Mouse (Mus musculus) forebrain, embryonic 10.5 days (tissue): ENCODE data around the gene Ptprm. TPM values are rescaled to one million over a fixed set of nuclear protein-coding genes. Genes with fewer than 3 reads are reported as not detected.
A peak's percentile ranks its signal among the peaks of the same experiment; 100 is the strongest.

Experiments
- DNase-seq: peaks from one replicate; pipeline ENCODE4 v3.0.0-alpha.2; 2017; ENCODE audit warnings: low spot score; ENCODE audit errors: extremely low spot score
- H3K27ac ChIP-seq: fragments of 300-500 bp; sonication (generic); 2 replicates; pipeline ENCODE4 v1.5.1; 2016; ENCODE audit warnings: mild to moderate bottlenecking
- H3K27me3 ChIP-seq: fragments of 300-500 bp; sonication (generic); 2 replicates; pipeline ENCODE4 v1.6.1; 2016; ENCODE audit warnings: mild to moderate bottlenecking; ENCODE audit not compliant: poor library complexity, severe bottlenecking
- H3K36me3 ChIP-seq: fragments of 300-500 bp; sonication (generic); replicated peaks from 2 replicates; pipeline ENCODE4 v1.6.1; 2016; ENCODE audit warnings: mild to moderate bottlenecking, moderate library complexity
- H3K4me1 ChIP-seq: fragments of 300-500 bp; sonication (generic); 2 replicates; pipeline ENCODE4 v1.6.1; 2016
- H3K4me3 ChIP-seq: fragments of 300-500 bp; sonication (generic); 2 replicates; pipeline ENCODE4 v1.5.1; 2016; ENCODE audit warnings: mild to moderate bottlenecking, moderate library complexity
- H3K9me3 ChIP-seq: fragments of 300-500 bp; sonication (generic); 2 replicates; pipeline ENCODE4 v1.6.1; 2016; ENCODE audit warnings: mild to moderate bottlenecking, moderate library complexity
- WGBS: fragments of 180-500 bp; shearing (Covaris S2); methylation state at CpG from one replicate; pipeline ENCODE4 v1.1.7; 2016; 5-methylcytosine and 5-hydroxymethylcytosine counted together
- polyA plus RNA-seq: library from polyadenylated mRNA; unstranded; fragments of >200 nt; fragmentation: Nextera tagmentation; extraction: Ambion mirVana; gene quantifications from 2 replicates; pipeline ENCODE4 v1.2.1, GENCODE M21; 2016

The Ptprm gene
- polyA plus RNA-seq, 1 experiment from 2014 or later: 8.4 TPM

DNA sequence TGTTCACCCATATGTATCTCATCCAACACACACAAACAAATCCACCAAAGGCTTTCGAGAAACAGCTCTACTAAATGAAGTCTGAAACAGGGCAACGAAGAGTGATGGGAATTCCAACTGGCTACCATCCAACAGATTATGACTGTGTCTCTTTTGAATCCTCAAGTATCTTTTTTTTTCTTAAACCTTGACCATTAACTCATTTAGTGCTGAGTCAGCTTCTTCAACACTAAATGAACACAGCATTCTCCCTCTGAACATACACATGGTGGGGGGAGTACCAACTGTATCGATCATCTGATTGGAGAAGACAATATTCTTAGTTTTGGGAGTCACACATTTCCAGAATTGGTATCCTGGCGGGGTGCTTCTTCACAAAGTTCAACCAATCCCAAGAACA, 52.2 kb downstream of the Ptprm start:
- Histone ChIP-seq H3K9me3 (peaks cover under 1% of the 10 kb centered on the region; the same call in 1 of the 2 replicates), H3K27ac (no peak overlapping the region), H3K4me3 (no peak overlapping the region), H3K36me3 (no peaks in the 10 kb centered on the region), H3K4me1 (peaks cover 51% of the 10 kb centered on the region), H3K27me3 (peaks cover 43% of the 10 kb centered on the region)
- no peak for DNase-seq
- 93% methylated on average over 4 of the region's 4 CpGs for WGBS

DNA sequence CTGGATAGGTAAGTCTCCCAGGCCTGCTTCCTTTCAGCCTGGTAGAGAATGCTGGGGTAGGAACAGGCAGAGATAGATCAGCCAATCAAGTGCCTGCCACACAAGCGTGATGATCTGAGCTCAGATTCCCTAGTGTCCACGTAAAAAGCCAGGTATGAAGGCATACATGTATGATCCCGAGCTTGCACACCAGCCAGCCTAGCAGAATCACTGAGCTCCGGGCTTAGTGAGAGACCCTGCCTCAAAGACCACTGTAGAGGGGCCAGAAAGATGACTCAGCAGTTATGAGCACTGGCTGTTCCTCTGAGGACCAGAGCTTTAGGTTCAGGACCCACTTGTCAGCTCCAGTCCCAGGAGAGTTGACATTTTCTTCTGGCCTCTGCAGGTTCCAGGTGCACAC, 52.9 kb downstream of the Ptprm start:
- Histone ChIP-seq H3K9me3 (no peaks in the 10 kb centered on the region), H3K27ac (no peak overlapping the region), H3K27me3 (peaks cover 43% of the 10 kb centered on the region), H3K4me1 (peaks cover 58% of the 10 kb centered on the region), H3K36me3 (no peaks in the 10 kb centered on the region), H3K4me3 (no peak overlapping the region)
- 95% methylated on average over 4 of the region's 4 CpGs for WGBS
- DNase-seq: no peak

GRCm38 (mm10) chr17:67298269-67298798, 55.9 kb downstream of the Ptprm start:
- no peak overlapping the region for H3K27ac ChIP-seq
- no peaks in the 10 kb centered on the region for H3K36me3 ChIP-seq
- 80% methylated on average over 9 of the region's 9 CpGs for WGBS
- H3K27me3 ChIP-seq: peaks cover 20% of the 10 kb centered on the region
- H3K9me3 ChIP-seq: no peaks in the 10 kb centered on the region
- no peak overlapping the region for H3K4me3 ChIP-seq
- peaks cover 37% of the 10 kb centered on the region for H3K4me1 ChIP-seq
- DNase-seq: no peak

- Histone ChIP-seq H3K4me3 (no peak overlapping the region), H3K4me1 (peaks cover 35% of the 10 kb centered on the region), H3K36me3 (no peaks in the 10 kb centered on the region), H3K27me3 (peaks cover 24% of the 10 kb centered on the region), H3K27ac (no peak overlapping the region), H3K9me3 (no peaks in the 10 kb centered on the region)
- no peak for DNase-seq
- WGBS: 88% methylated on average over 13 of the region's 13 CpGs
Observed at GRCm38 (mm10) chr17:67296604-67297595, 57.4 kb downstream of the Ptprm start.

GRCm38 (mm10) chr17:67290662-67291240, 63.5 kb downstream of the Ptprm start:
- Histone ChIP-seq H3K36me3 (no peaks in the 10 kb centered on the region), H3K4me3 (peak overlapping the region; percentile 14; the same call in 1 of the 2 replicates), H3K9me3 (no peaks in the 10 kb centered on the region), H3K27me3 (peaks cover 17% of the 10 kb centered on the region), H3K4me1 (peaks cover 34% of the 10 kb centered on the region), H3K27ac (no peak overlapping the region)
- WGBS: 34% methylated on average over 16 of the region's 16 CpGs
- no peak for DNase-seq

GRCm38 (mm10) chr17:67287501-67287900, 66.8 kb downstream of the Ptprm start:
- DNase-seq: no peak
- H3K9me3 ChIP-seq: no peaks in the 10 kb centered on the region
- peaks cover 17% of the 10 kb centered on the region for H3K27me3 ChIP-seq
- H3K27ac ChIP-seq: no peak overlapping the region
- no peaks in the 10 kb centered on the region for H3K36me3 ChIP-seq
- H3K4me3 ChIP-seq: no peak overlapping the region
- 89% methylated on average over 3 of the region's 3 CpGs for WGBS
- H3K4me1 ChIP-seq: peaks cover 27% of the 10 kb centered on the region

DNA sequence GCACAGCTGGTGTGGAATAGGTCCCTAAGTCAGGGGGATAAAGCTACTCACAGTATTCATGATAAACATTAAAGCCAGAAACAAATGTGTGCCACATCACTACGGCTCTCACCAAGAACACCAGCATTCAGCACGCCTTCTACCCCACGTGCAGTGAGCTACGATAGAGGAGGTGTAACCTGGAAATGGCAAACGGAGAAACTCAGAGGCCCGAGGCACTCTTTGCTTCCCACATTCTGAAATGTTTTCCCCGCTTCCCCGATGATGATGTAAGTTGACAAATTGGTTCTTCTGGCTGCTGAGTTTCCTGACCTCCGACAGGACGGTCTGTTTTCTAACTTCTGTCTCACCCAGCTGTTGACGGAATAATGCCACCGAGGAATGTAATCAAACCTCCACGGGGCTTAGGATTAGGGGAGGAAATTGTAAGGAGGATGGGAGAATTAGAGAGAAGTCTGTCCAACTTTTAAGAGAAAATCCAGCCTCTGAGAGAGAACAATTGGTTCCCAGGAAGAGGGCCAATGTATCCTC, 72.6 kb downstream of the Ptprm start:
- Histone ChIP-seq H3K4me3 (no peak overlapping the region), H3K9me3 (no peaks in the 10 kb centered on the region), H3K27ac (no peak overlapping the region), H3K4me1 (peaks cover 9% of the 10 kb centered on the region), H3K27me3 (no peaks in the 10 kb centered on the region), H3K36me3 (no peaks in the 10 kb centered on the region)
- WGBS: 42% methylated on average over 13 of the region's 13 CpGs
- no peak for DNase-seq

DNA sequence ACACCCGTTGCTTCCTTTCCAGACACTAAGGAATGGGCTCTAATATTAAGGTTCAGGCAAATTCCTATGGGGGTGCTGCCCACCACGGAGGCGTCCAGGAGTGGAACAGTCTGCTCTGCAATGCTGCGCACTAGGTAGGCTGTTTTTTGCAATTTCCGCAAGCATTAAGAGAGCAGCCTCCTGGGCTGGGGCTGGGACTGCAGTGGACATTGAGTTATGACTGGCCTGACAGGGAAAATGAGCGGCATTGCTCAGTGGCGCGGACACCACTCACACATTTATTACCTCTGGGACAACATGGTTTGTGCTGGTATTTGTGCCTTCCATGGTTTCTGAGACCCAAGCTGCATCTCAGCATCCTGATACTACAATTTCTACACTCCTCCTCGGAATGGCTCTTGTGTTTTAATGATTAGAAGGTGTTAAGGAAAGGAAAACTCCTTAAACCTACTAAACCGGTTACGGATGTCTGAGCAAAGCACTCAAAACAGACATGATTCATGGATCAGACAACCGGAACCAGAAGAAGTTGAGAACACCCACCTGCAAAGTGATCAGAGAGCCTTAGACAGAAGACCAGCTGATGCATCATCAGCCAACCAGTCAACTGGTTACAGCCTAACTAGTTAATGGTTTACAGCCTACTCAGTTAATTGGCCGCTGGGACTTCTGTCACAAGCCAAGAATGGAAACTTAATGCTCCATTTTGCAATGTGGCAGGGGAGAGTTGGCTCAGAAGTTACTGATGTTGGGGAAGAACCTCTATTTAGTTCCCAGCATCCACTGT, 76.9 kb downstream of the Ptprm start:
- Histone ChIP-seq H3K4me3 (no peak overlapping the region), H3K9me3 (no peaks in the 10 kb centered on the region), H3K36me3 (no peaks in the 10 kb centered on the region), H3K4me1 (peaks cover 9% of the 10 kb centered on the region), H3K27me3 (no peaks in the 10 kb centered on the region), H3K27ac (no peak overlapping the region)
- 95% methylated on average over 13 of the region's 13 CpGs for WGBS
- no peak for DNase-seq

DNA sequence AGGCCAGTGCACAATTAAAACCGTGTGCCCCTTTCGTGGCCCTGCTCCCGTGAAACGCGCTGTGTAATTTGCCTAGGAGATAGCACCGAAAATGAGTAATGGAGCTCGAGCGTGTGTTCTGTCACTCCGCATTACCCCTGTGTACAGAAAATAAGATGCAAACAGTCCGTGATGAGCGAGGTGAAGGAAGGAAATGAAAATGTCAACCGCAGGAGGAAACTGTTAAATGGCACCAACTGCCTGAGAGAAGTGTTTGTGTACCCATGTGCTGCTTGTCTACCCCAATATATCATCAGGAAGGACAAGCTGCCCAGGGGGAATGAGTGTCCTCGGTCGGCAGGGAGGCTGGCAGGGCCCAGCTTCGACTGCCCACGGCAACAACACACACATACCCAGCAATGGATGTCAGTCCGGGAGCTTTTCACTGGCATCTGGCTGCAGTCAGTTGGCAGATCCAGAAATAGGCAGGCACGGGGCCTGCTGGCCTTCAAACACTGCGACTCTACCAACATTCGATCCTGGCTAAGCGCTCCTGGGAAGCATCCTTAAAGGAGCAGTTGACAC, 79.6 kb downstream of the Ptprm start:
- WGBS: 89% methylated on average over 21 of the region's 21 CpGs
- no peak overlapping the region for H3K27ac ChIP-seq
- no peaks in the 10 kb centered on the region for H3K9me3 ChIP-seq
- H3K27me3 ChIP-seq: no peaks in the 10 kb centered on the region
- H3K4me3 ChIP-seq: no peak overlapping the region
- no peak for DNase-seq
- no peaks in the 10 kb centered on the region for H3K4me1 ChIP-seq
- no peaks in the 10 kb centered on the region for H3K36me3 ChIP-seq

- Histone ChIP-seq H3K4me1 (0 out of 2 replicates have a peak, but pooled peaks cover 3% of the 10 kb centered on the region), H3K4me3 (no peak overlapping the region), H3K36me3 (no peaks in the 10 kb centered on the region), H3K27me3 (no peaks in the 10 kb centered on the region), H3K27ac (no peak overlapping the region), H3K9me3 (no peaks in the 10 kb centered on the region)
- DNase-seq: no peak
Observed at GRCm38 (mm10) chr17:67272928-67273327, 81.3 kb downstream of the Ptprm start.

DNA sequence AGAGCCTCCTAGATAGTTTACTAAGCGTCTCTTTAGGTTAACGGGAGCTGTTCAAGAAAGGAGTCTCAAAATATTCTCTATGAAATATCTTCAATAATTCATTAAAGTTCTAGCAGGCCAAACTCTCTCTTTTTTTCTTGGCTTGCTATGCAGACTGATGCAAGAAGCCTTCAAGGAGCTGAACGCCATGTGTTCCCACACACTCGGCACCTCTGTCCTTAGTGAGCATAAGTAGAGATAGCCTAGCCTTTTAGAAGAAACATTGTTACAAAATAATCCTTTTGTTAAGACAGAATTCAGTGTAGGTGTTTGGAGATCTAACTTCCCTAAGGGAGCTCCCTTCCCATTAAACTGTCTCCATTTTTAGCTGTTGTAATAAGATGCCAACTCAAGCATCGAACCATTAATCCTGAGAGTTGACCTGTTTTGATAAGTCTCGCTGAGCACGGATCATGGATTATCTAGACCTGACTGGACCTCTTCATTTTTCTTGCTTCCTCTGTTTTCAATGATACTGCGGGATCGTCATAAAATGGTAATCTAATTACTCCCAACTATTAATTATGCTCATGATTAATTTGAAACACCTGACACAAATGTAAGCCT, 85.7 kb downstream of the Ptprm start:
- H3K4me1 ChIP-seq: 0 out of 2 replicates have a peak, but pooled peaks cover 3% of the 10 kb centered on the region
- 90% methylated on average over 9 of the region's 9 CpGs for WGBS
- DNase-seq: no peak
- H3K9me3 ChIP-seq: no peaks in the 10 kb centered on the region
- H3K27ac ChIP-seq: no peak overlapping the region
- no peak overlapping the region for H3K4me3 ChIP-seq
- no peaks in the 10 kb centered on the region for H3K36me3 ChIP-seq
- H3K27me3 ChIP-seq: no peaks in the 10 kb centered on the region

GRCm38 (mm10) chr17:67266270-67266669, 88.0 kb downstream of the Ptprm start:
- 97% methylated on average over 6 of the region's 6 CpGs for WGBS
- Histone ChIP-seq H3K4me3 (no peak overlapping the region), H3K27ac (no peak overlapping the region), H3K36me3 (no peaks in the 10 kb centered on the region), H3K27me3 (no peaks in the 10 kb centered on the region), H3K4me1 (0 out of 2 replicates have a peak, but pooled peaks cover 3% of the 10 kb centered on the region), H3K9me3 (no peaks in the 10 kb centered on the region)
- no peak for DNase-seq
